ENCODE assay signal across 21 mouse cellular contexts in the genomic region with DNA sequence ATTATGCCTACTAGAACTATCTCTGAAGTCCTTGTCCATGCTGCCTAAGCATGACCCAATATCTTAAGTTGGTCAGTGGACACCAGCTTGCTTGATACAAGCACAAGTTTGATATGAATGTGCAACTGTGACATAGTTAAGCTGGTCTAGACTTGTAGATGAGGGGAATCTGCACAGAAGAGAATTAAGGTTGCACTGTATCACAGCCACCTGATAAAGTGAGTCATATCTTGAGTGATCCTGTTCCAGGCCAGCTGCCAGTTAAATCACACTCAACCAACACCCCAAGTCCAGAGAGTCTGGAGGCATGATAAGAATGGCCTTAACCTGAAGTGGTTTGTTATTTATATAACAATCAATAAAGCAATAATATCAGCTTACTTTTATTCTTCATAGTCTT.
DNase-seq lines count a peak whose midpoint lies in the region; ATAC-seq and TF ChIP-seq lines count a peak whose summit lies in the region.
"Had no signal": no experiment of that assay in that cellular context is flagged by ENCODE, and none has a peak within 500 bp of the region (broad histone marks: within the 10 kb centered on the region; RNA-seq: fewer than 3 reads in every experiment).

No protein-coding gene starts in this region.

- no peak overlapping the region for H3K4me2 ChIP-seq in heart, embryonic 11.5 days
- no peak overlapping the region; the same call in 1 of the 2 replicates for H3K4me2 ChIP-seq in heart, embryonic 14.5 days (ENCODE audit: low read length)
- H3K4me2 ChIP-seq in heart, postnatal 0 days (ENCODE audit: low read depth, low read length), result no peak overlapping the region
- H3K4me2 ChIP-seq: embryonic facial prominence, embryonic 12.5 days; hindbrain, embryonic 15.5 days had no signal

- no peak overlapping the region for H3K4me3 ChIP-seq in heart, embryonic 11.5 days (ENCODE audit: low read depth, low read length)
- H3K4me3 ChIP-seq in heart, embryonic 14.5 days (ENCODE audit: control insufficient read depth in 1 of 2, insufficient read depth in 1 of 2, low read depth in 1 of 2, low read length in 2 of 2), result no peak overlapping the region
- H3K4me3 ChIP-seq in heart, postnatal 0 days (ENCODE audit: low read depth, low read length), result no peak overlapping the region
- H3K4me3 ChIP-seq: embryonic facial prominence, embryonic 12.5 days; hindbrain, embryonic 15.5 days had no signal

- no peak overlapping the region for H3K9ac ChIP-seq in heart, embryonic 11.5 days (ENCODE audit: low read depth, low read length)
- H3K9ac ChIP-seq in heart, embryonic 14.5 days (ENCODE audit: low read length), result no peak overlapping the region
- H3K9ac ChIP-seq in heart, postnatal 0 days (replicated peaks; ENCODE audit: low read depth, low read length), result no peak overlapping the region
- H3K9ac ChIP-seq: embryonic facial prominence, embryonic 12.5 days; hindbrain, embryonic 15.5 days had no signal

- H3K4me1 ChIP-seq in heart, embryonic 11.5 days (ENCODE audit: control insufficient read depth, insufficient read depth, low read length), result peaks cover 3% of the 10 kb centered on the region; the same call in 1 of the 2 replicates
- H3K4me1 ChIP-seq in heart, embryonic 14.5 days (ENCODE audit: control insufficient read depth in 2 of 2, insufficient read depth in 2 of 2, low read length in 2 of 2), result peaks cover 4 to 12% of the 10 kb centered on the region in 2 experiments; a peak in 3 of 4 replicates
- H3K4me1 ChIP-seq in heart, postnatal 0 days (ENCODE audit: control insufficient read depth, insufficient read depth), result peaks cover 26% of the 10 kb centered on the region
- H3K4me1 ChIP-seq: embryonic facial prominence, embryonic 12.5 days; hindbrain, embryonic 15.5 days had no signal

- no peak overlapping the region for H3K27ac ChIP-seq in heart, embryonic 11.5 days (ENCODE audit: low read depth, low read length)
- H3K27ac ChIP-seq in heart, embryonic 14.5 days (replicated peaks in 1 of 2; ENCODE audit: control insufficient read depth in 1 of 2, insufficient read depth in 1 of 2, low read depth in 2 of 2, low read length in 2 of 2), result peak overlapping the region in 1 of 2 experiments; percentile 44; a peak in 1 of 4 replicates
- peak overlapping the region; percentile 2; the same call in 1 of the 2 replicates for H3K27ac ChIP-seq in heart, postnatal 0 days (ENCODE audit: low read depth)
- H3K27ac ChIP-seq: embryonic facial prominence, embryonic 12.5 days; hindbrain, embryonic 15.5 days had no signal

- TF ChIP-seq EP300 in heart, postnatal 0 days (IDR thresholded peaks at IDR 0.05; ENCODE audit: low read depth), result no peak

- DNase-seq in heart, adult 11 months, result no peak
- peak; percentile 3 for DNase-seq in lung, postnatal 14 days
- no peak for DNase-seq in lung, postnatal 25 days (ENCODE audit: low spot score)
- DNase-seq in heart, postnatal 0 days (ENCODE audit: low spot score), result no peak
- DNase-seq in cerebellum, adult 9-10 months, result no peak
- DNase-seq: adrenal gland, adult 8-10 months; adrenal gland, postnatal 36 days; B cell, adult 2 months; cerebellum, adult 11 months; cerebellum, adult 8-10 months; cerebellum, postnatal 25 days; gastrocnemius, postnatal 10 days; kidney, adult 2 months had no signal

- TF ChIP-seq CTCF in heart, postnatal 0 days (IDR thresholded peaks at IDR 0.05; ENCODE audit: low read depth), result no peak

- ATAC-seq in heart, embryonic 11.5 days (replicated peaks; ENCODE audit: insufficient number of reproducible peaks, low FRiP score, low TSS enrichment), result peak; percentile 55; the same call in 1 of the 2 replicates
- ATAC-seq in heart, embryonic 14.5 days (ENCODE audit: insufficient number of reproducible peaks, insufficient read depth, low FRiP score, low read depth), result peak; percentile 56; the same call in 1 of the 2 replicates
- no peak for ATAC-seq in heart, postnatal 0 days (ENCODE audit: insufficient read depth, low read depth)
- ATAC-seq: CD4-positive, CD25-positive, alpha-beta regulatory T cell, adult 4 months; forebrain, embryonic 16.5 days; intestine, embryonic 16.5 days had no signal

- H3K36me3 ChIP-seq in heart, embryonic 11.5 days (ENCODE audit: control insufficient read depth, insufficient read depth, low read length), result no peaks in the 10 kb centered on the region
- H3K36me3 ChIP-seq in heart, embryonic 14.5 days (ENCODE audit: control insufficient read depth, insufficient read depth, low read length), result no peaks in the 10 kb centered on the region
- no peaks in the 10 kb centered on the region for H3K36me3 ChIP-seq in heart, postnatal 0 days (replicated peaks; ENCODE audit: control insufficient read depth, insufficient read depth, low read length)
- H3K36me3 ChIP-seq: embryonic facial prominence, embryonic 12.5 days; G1E; hindbrain, embryonic 15.5 days had no signal

- H3K27me3 ChIP-seq in heart, embryonic 11.5 days (ENCODE audit: control insufficient read depth, insufficient read depth, low read length), result no peaks in the 10 kb centered on the region
- no peaks in the 10 kb centered on the region for H3K27me3 ChIP-seq in heart, embryonic 14.5 days (ENCODE audit: control insufficient read depth, insufficient read depth, low read length)
- H3K27me3 ChIP-seq in heart, postnatal 0 days (ENCODE audit: control insufficient read depth, insufficient read depth, low read length), result no peaks in the 10 kb centered on the region
- H3K27me3 ChIP-seq: embryonic facial prominence, embryonic 12.5 days; hindbrain, embryonic 15.5 days had no signal

- no peaks in the 10 kb centered on the region for H3K9me3 ChIP-seq in heart, embryonic 11.5 days (replicated peaks; ENCODE audit: control insufficient read depth, low read length)
- no peaks in the 10 kb centered on the region for H3K9me3 ChIP-seq in heart, embryonic 14.5 days (ENCODE audit: control insufficient read depth, low read length)
- no peaks in the 10 kb centered on the region for H3K9me3 ChIP-seq in heart, postnatal 0 days (replicated peaks; ENCODE audit: control insufficient read depth, low read length)
- H3K9me3 ChIP-seq: embryonic facial prominence, embryonic 12.5 days; G1E; hindbrain, embryonic 15.5 days had no signal
